In the genomic region with DNA sequence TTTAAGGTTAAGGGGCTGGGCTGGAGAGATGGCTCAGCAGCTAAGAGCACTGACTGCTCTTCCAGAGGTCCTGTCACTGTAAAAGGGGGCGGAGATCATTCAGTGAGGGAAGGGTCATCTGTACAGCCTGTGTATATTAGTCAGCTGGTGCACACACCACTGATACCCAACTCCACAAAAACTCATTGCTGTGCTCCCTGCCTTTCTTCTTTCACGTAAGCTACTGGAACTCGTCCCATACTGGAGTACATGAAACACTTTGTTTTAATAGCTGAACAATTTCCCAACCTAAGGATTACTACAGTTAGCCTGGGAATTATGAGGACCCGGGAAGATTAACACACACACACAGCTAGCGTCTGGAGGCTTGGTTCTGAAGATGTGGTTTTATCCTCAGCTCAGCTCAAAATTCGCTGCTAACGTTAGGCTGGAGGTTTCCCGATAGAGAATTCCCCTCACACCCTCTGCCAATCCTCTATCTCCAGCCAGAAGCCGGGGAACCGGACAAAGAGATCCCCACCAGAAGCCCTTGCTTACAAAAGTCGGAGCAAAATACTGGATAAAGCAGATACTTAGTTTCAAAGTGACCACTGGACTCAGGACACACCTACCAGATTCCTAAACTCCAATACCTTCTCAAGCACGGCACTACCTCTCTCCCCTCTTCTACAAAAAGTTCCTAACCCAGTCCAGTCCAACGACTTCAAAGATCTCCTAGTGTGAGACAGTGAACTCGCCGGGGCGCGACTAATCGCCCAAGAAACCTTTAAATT, we compare ENCODE assay signal across 8 mouse cellular contexts. TPM values are rescaled to one million over a fixed set of nuclear protein-coding genes. Genes with fewer than 3 reads are reported as not detected.
DNase-seq lines count a peak whose midpoint lies in the region; ATAC-seq and TF ChIP-seq lines count a peak whose summit lies in the region.

No protein-coding gene starts in this region.

- H3K4me3 ChIP-seq in kidney, postnatal 0 days (replicated peaks; ENCODE audit: low read depth, low read length): peak overlapping the region; percentile 86
- H3K4me3 ChIP-seq in bone marrow macrophage, adult 2 months (ENCODE audit: insufficient read depth, low read length): peak overlapping the region; percentile 86
- peak overlapping the region; percentile 89 for H3K4me3 ChIP-seq in heart, embryonic 15.5 days
- H3K4me3 ChIP-seq in macrophage (ENCODE audit: inconsistent target): peak overlapping the region; percentile 80

- peaks cover 19% of the 10 kb centered on the region for H3K4me1 ChIP-seq in kidney, postnatal 0 days (replicated peaks; ENCODE audit: insufficient read depth, low read length)
- peaks cover 9% of the 10 kb centered on the region for H3K4me1 ChIP-seq in bone marrow macrophage, adult 2 months (ENCODE audit: control insufficient read depth, insufficient read depth, low read length)
- H3K4me1 ChIP-seq in heart, embryonic 15.5 days (replicated peaks): peaks cover 40% of the 10 kb centered on the region

- H3K36me3 ChIP-seq in kidney, postnatal 0 days (ENCODE audit: insufficient read depth, low read length): peaks cover 11% of the 10 kb centered on the region; the same call in 1 of the 2 replicates
- peaks cover 11% of the 10 kb centered on the region; the same call in 1 of the 2 replicates for H3K36me3 ChIP-seq in heart, embryonic 15.5 days
- peaks cover 5% of the 10 kb centered on the region; the same call in 1 of the 2 replicates for H3K36me3 ChIP-seq in macrophage (ENCODE audit: inconsistent target)

- H3K9me3 ChIP-seq in kidney, postnatal 0 days (replicated peaks; ENCODE audit: low read length): no peaks in the 10 kb centered on the region
- H3K9me3 ChIP-seq in heart, embryonic 15.5 days (replicated peaks): no peaks in the 10 kb centered on the region

- DNase-seq in kidney, postnatal 0 days (ENCODE audit: low spot score): peak; percentile 66
- no peak for DNase-seq in kidney, postnatal 36 days
- no peak for DNase-seq in thymus, postnatal 4 days
- no peak for DNase-seq in ovary, postnatal 36 days (ENCODE audit: low spot score)

- peak overlapping the region; percentile 78 for H3K4me2 ChIP-seq in kidney, postnatal 0 days (ENCODE audit: low read length)
- peak overlapping the region; percentile 83 for H3K4me2 ChIP-seq in heart, embryonic 15.5 days

- WGBS in kidney, postnatal 0 days: 2% methylated on average over 18 of the region's 18 CpGs
- 1% methylated on average over 18 of the region's 18 CpGs for WGBS in heart, embryonic 15.5 days
- WGBS in macrophage (ENCODE audit: missing documents): 6% methylated on average over 18 of the region's 18 CpGs

- peaks cover 37% of the 10 kb centered on the region for H3K79me2 ChIP-seq in macrophage (ENCODE audit: inconsistent target)

- ATAC-seq in kidney, postnatal 0 days (replicated peaks; ENCODE audit: low FRiP score, low read depth): no peak
- no peak for ATAC-seq in heart, embryonic 15.5 days (replicated peaks; ENCODE audit: insufficient number of reproducible peaks, insufficient read depth, low FRiP score, low read depth)
- no peak for ATAC-seq in inflammation-experienced regulatory T-cells, adult 6 months

- H3K27ac ChIP-seq in kidney, postnatal 0 days: peak overlapping the region; percentile 74
- peak overlapping the region; percentile 36 for H3K27ac ChIP-seq in bone marrow macrophage, adult 2 months (ENCODE audit: insufficient read depth, low read depth, low read length)
- peak overlapping the region; percentile 96 for H3K27ac ChIP-seq in heart, embryonic 15.5 days
- peak overlapping the region; percentile 67 for H3K27ac ChIP-seq in macrophage

- no peaks in the 10 kb centered on the region for H3K27me3 ChIP-seq in kidney, postnatal 0 days (ENCODE audit: insufficient read depth, low read length)
- no peaks in the 10 kb centered on the region for H3K27me3 ChIP-seq in heart, embryonic 15.5 days

- no peak for TF ChIP-seq POLR2A in bone marrow macrophage, adult 2 months (IDR thresholded peaks at IDR 0.05; ENCODE audit: borderline replicate concordance, low read depth, low read length)

- H3K9ac ChIP-seq in kidney, postnatal 0 days (ENCODE audit: low read depth, low read length): peak overlapping the region; percentile 50
- peak overlapping the region; percentile 77 for H3K9ac ChIP-seq in heart, embryonic 15.5 days

- TF ChIP-seq CTCF in kidney, postnatal 0 days (IDR thresholded peaks at IDR 0.05; ENCODE audit: low read depth): no peak
- TF ChIP-seq CTCF in bone marrow macrophage, adult 2 months (IDR thresholded peaks at IDR 0.05; ENCODE audit: low read depth, low read length): no peak

RNA-seq across cellular contexts. Expression of a gene that starts 0.9 kb away (rescaled TPM):
- polyA plus RNA-seq in kidney, postnatal 0 days (2015; fragmentation: Nextera tagmentation; extraction: Ambion mirVana): 50.2 and 51.3 TPM in 2 replicates
- 17.0 and 18.9 TPM in 2 replicates for polyA plus RNA-seq in bone marrow macrophage, adult 2 months (2012; ENCODE audit: insufficient read depth, insufficient read length, missing spikeins)
- 37.7 and 40.0 TPM in 2 replicates for polyA plus RNA-seq in heart, embryonic 15.5 days (2015; fragmentation: Nextera tagmentation; extraction: Ambion mirVana)
- 10 to 100 TPM in 8 of 26 experiments, 1 to 10 TPM in 18; 2.4 to 21.7 (median 6.1) TPM for total RNA-seq in macrophage (2018; cell fraction: chromatin; rRNA removed)
- total RNA-seq in macrophage (2018; cell fraction: cytosol; rRNA removed): 10 to 100 TPM; 19.7 to 43.4 (median 25.6) TPM
- 10 to 100 TPM; 14.3 to 32.4 (median 20.3) TPM for total RNA-seq in macrophage (2018; cell fraction: nucleus; rRNA removed)
- polyA plus RNA-seq in macrophage (2018): 11.0 to 16.9 TPM (median 11.0 TPM) in 3 replicates
- polyA plus RNA-seq in inflammation-experienced regulatory T-cells, adult 6 months (2017; shearing (Covaris generic)): 10 to 100 TPM; 25.6 to 36.7 (median 33.1) TPM

RNA-seq across cellular contexts. Expression of a gene that starts 3.8 kb away (rescaled TPM):
- 0.20 and 0.29 TPM in 2 replicates for polyA plus RNA-seq in kidney, postnatal 0 days (2015; fragmentation: Nextera tagmentation; extraction: Ambion mirVana)
- polyA plus RNA-seq in bone marrow macrophage, adult 2 months (2012; ENCODE audit: insufficient read depth, insufficient read length, missing spikeins): 0.91 and 1.6 TPM in 2 replicates
- polyA plus RNA-seq in heart, embryonic 15.5 days (2015; fragmentation: Nextera tagmentation; extraction: Ambion mirVana): 0.33 and 0.38 TPM in 2 replicates
- 10 to 100 TPM in 19 of 26 experiments, 1 to 10 TPM in 7; 5.5 to 19.9 (median 13.9) TPM for total RNA-seq in macrophage (2018; cell fraction: chromatin; rRNA removed)
- total RNA-seq in macrophage (2018; cell fraction: cytosol; rRNA removed): 1 to 10 TPM in 3 of 26 experiments, under 1 TPM in 19, not detected in 4; 0.04 to 1.2 (median 0.14) TPM
- 10 to 100 TPM in 3 of 26 experiments, 1 to 10 TPM in 23; 1.9 to 12.2 (median 5.4) TPM for total RNA-seq in macrophage (2018; cell fraction: nucleus; rRNA removed)
- 0.17 to 0.26 TPM (median 0.21 TPM) in 3 replicates for polyA plus RNA-seq in macrophage (2018)
- polyA plus RNA-seq in inflammation-experienced regulatory T-cells, adult 6 months (2017; shearing (Covaris generic)): under 1 TPM in 2 of 3 experiments, not detected in 1; 0.16 to 0.17 TPM

RNA-seq across cellular contexts. Expression of a gene that starts 29.4 kb away (rescaled TPM):
- polyA plus RNA-seq in kidney, postnatal 0 days (2015; fragmentation: Nextera tagmentation; extraction: Ambion mirVana): 18.9 and 19.2 TPM in 2 replicates
- 8.2 and 15.3 TPM in 2 replicates for polyA plus RNA-seq in bone marrow macrophage, adult 2 months (2012; ENCODE audit: insufficient read depth, insufficient read length, missing spikeins)
- polyA plus RNA-seq in heart, embryonic 15.5 days (2015; fragmentation: Nextera tagmentation; extraction: Ambion mirVana): 8.4 and 10.1 TPM in 2 replicates
- 100 to 1,000 TPM in 16 of 26 experiments, 10 to 100 TPM in 10; 51.1 to 446 (median 182) TPM for total RNA-seq in macrophage (2018; cell fraction: chromatin; rRNA removed)
- total RNA-seq in macrophage (2018; cell fraction: cytosol; rRNA removed): 10 to 100 TPM; 10.7 to 53.2 (median 26.1) TPM
- total RNA-seq in macrophage (2018; cell fraction: nucleus; rRNA removed): 100 to 1,000 TPM in 13 of 26 experiments, 10 to 100 TPM in 13; 35.7 to 247 (median 87.5) TPM
- 8.0 to 16.8 TPM (median 13.0 TPM) in 3 replicates for polyA plus RNA-seq in macrophage (2018)
- polyA plus RNA-seq in inflammation-experienced regulatory T-cells, adult 6 months (2017; shearing (Covaris generic)): 1 to 10 TPM; 2.5 to 4.8 (median 4.3) TPM

RNA-seq across cellular contexts. Expression of a gene that starts 31.0 kb away (rescaled TPM):
- polyA plus RNA-seq in kidney, postnatal 0 days (2015; fragmentation: Nextera tagmentation; extraction: Ambion mirVana): 22.7 and 22.9 TPM in 2 replicates
- 3.5 and 3.9 TPM in 2 replicates for polyA plus RNA-seq in bone marrow macrophage, adult 2 months (2012; ENCODE audit: insufficient read depth, insufficient read length, missing spikeins)
- polyA plus RNA-seq in heart, embryonic 15.5 days (2015; fragmentation: Nextera tagmentation; extraction: Ambion mirVana): 21.1 and 22.1 TPM in 2 replicates
- total RNA-seq in macrophage (2018; cell fraction: chromatin; rRNA removed): 10 to 100 TPM in 6 of 26 experiments, 1 to 10 TPM in 19, under 1 TPM in 1; 0.95 to 13.2 (median 6.1) TPM
- total RNA-seq in macrophage (2018; cell fraction: cytosol; rRNA removed): 1 to 10 TPM; 1.0 to 3.9 (median 2.2) TPM
- total RNA-seq in macrophage (2018; cell fraction: nucleus; rRNA removed): 10 to 100 TPM in 3 of 26 experiments, 1 to 10 TPM in 22, under 1 TPM in 1; 0.59 to 13.7 (median 2.9) TPM
- 1.5 to 4.5 TPM (median 3.0 TPM) in 3 replicates for polyA plus RNA-seq in macrophage (2018)
- polyA plus RNA-seq in inflammation-experienced regulatory T-cells, adult 6 months (2017; shearing (Covaris generic)): 1 to 10 TPM; 6.0 to 8.8 (median 8.2) TPM

RNA-seq across cellular contexts. Expression of a gene that starts 44.2 kb away (rescaled TPM):
- polyA plus RNA-seq in kidney, postnatal 0 days (2015; fragmentation: Nextera tagmentation; extraction: Ambion mirVana): not detected in 2 replicates
- 3.5 TPM in 1 of 2 replicates, not detected in the other for polyA plus RNA-seq in bone marrow macrophage, adult 2 months (2012; ENCODE audit: insufficient read depth, insufficient read length, missing spikeins)
- not detected in 2 replicates for polyA plus RNA-seq in heart, embryonic 15.5 days (2015; fragmentation: Nextera tagmentation; extraction: Ambion mirVana)
- total RNA-seq in macrophage (2018; cell fraction: chromatin; rRNA removed): 1 to 10 TPM in 2 of 26 experiments, not detected in 24; 4.4 to 4.9 TPM
- total RNA-seq in macrophage (2018; cell fraction: cytosol; rRNA removed): not detected
- not detected for total RNA-seq in macrophage (2018; cell fraction: nucleus; rRNA removed)
- polyA plus RNA-seq in macrophage (2018): 15.9 TPM in 1 of 3 replicates, not detected in the others
- polyA plus RNA-seq in inflammation-experienced regulatory T-cells, adult 6 months (2017; shearing (Covaris generic)): 1 to 10 TPM in 1 of 3 experiments, not detected in 2; 7.1 TPM

Comparison
In these comparisons a context has a peak if more than half of its experiments do, and no peak if none do; other contexts are left out.
1. H3K27ac ChIP-seq: peak in every context shown above with its lines; median percentile 96 in heart, embryonic 15.5 days; 74 in kidney, postnatal 0 days; 67 in macrophage; 36 in bone marrow macrophage, adult 2 months.